Mouse (Mus musculus): ENCODE results near the gene Slc8a1. TPM values are rescaled to one million over a fixed set of nuclear protein-coding genes. Genes with fewer than 3 reads are reported as not detected.

Gene Slc8a1
- total and polyA plus RNA-seq, 3 experiments: 0.11 TPM; not detected in 2

DNA sequence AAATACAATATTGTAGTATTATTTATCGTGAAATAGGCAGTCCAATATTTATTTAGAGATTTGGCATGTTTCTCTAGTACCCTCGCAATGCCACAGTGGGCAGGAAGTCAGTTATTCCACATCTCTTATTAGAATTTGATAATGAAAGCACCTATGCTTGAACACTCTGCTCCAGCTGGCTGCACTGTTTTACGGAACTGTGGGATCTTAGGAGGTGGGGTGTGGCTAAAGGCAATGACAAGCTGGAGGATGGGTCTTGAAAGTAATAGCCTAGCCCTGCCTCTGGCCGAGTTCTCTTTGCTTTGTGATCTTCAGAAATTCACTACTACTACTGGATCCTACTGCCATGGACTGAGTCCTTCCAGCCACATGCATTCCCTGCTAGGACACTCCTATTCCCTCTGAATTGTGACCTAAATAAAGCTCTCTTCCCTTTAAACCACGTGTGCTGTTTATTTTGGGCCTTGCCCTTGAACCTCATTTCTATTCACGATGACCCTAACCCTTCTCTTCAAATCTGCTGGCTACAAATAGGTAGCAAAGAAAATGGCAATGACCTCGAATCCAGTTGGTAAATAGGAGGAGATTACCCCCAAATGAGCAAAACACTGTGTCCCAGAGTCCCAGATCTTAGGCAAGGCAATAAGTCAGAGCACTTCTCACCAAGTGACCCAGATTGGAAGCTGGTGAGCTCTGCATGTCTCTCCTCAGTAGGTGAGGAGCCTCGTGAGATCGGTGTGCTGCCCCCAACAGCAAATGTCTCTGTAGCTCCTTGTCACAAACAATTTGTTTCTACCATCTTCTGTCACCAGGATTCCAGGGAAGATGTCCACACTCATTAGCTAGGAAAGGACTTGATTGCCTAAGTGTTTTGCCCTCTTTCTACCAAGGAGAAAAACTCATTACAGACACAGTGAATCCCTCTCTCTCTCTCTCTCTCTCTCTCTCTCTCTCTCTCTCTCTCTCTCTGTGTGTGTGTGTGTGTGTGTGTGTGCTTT is 199.7 kb downstream of the Slc8a1 start:
- TF ChIP-seq POLR2AphosphoS5 (IDR thresholded peaks at IDR 0.05; ENCODE audit: insufficient replicate concordance, low read depth, low read length) (no peak), GATA1 (IDR thresholded peaks at IDR 0.05; ENCODE audit: borderline replicate concordance, low read length) (no peak), TAL1 (conservative IDR thresholded peaks at IDR 0.05; ENCODE audit: low read depth, low read length) (no peak), CTCF (IDR thresholded peaks at IDR 0.05; ENCODE audit: low read depth, low read length) (no peak), GATA2 (IDR thresholded peaks at IDR 0.05; ENCODE audit: borderline replicate concordance, low read depth, low read length) (no peak)
- DNase-seq (ENCODE audit: low spot score) (no peak), ATAC-seq (ENCODE audit: extremely low read depth, insufficient number of reproducible peaks, low FRiP score, poor library complexity, severe bottlenecking) (no peak)

GRCm38 (mm10) chr17:81536093-81536492 is 202.1 kb downstream of the Slc8a1 start:
- no peak for DNase-seq (ENCODE audit: low spot score)
- no peak for TF ChIP-seq GATA2 (IDR thresholded peaks at IDR 0.05; ENCODE audit: borderline replicate concordance, low read depth, low read length)
- TF ChIP-seq POLR2AphosphoS5 (IDR thresholded peaks at IDR 0.05; ENCODE audit: insufficient replicate concordance, low read depth, low read length): no peak
- TF ChIP-seq CTCF (IDR thresholded peaks at IDR 0.05; ENCODE audit: low read depth, low read length): no peak
- TF ChIP-seq TAL1 (conservative IDR thresholded peaks at IDR 0.05; ENCODE audit: low read depth, low read length): no peak
- no peak for TF ChIP-seq GATA1 (IDR thresholded peaks at IDR 0.05; ENCODE audit: borderline replicate concordance, low read length)
- no peaks in the 10 kb centered on the region for H3K27me3 ChIP-seq (ENCODE audit: insufficient read depth, low read length)
- ATAC-seq (ENCODE audit: extremely low read depth, insufficient number of reproducible peaks, low FRiP score, poor library complexity, severe bottlenecking): no peak
- H3K36me3 ChIP-seq (replicated peaks): no peaks in the 10 kb centered on the region
- no peaks in the 10 kb centered on the region for H3K4me1 ChIP-seq (ENCODE audit: insufficient read depth, low read depth, low read length)
- H3K9me3 ChIP-seq (replicated peaks): no peaks in the 10 kb centered on the region
- H3K4me3 ChIP-seq (ENCODE audit: low read depth, low read length): no peak overlapping the region

More for the DNA sequence above, 199.7 kb downstream of the Slc8a1 start:
- H3K4me1 ChIP-seq (ENCODE audit: insufficient read depth, low read depth, low read length): no peaks in the 10 kb centered on the region
- no peaks in the 10 kb centered on the region for H3K36me3 ChIP-seq (replicated peaks)
- no peaks in the 10 kb centered on the region for H3K27me3 ChIP-seq (ENCODE audit: insufficient read depth, low read length)
- peaks cover 6% of the 10 kb centered on the region; the same call in 1 of the 2 replicates for H3K9me3 ChIP-seq (replicated peaks)
- no peak overlapping the region for H3K4me3 ChIP-seq (ENCODE audit: low read depth, low read length)

DNA sequence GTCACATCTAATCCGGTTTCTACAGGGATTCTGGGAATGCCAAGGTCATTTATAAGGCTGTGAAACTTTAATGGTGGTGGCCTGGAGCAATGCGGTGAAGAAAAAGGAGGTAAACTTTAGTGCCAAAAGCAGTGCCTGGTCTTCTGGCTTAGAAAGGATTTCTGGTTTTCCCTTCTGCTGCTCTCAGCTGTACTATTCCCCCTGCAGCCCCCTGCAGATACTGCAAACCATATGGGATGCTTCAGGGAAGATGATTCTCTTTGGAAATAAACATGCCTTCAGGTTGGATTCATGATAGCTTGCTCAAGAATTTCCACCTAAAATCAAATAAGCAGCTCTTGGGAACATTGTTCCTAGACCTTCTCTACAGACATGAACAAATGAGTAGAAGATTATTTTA is 208.3 kb downstream of the Slc8a1 start:
- H3K9me3 ChIP-seq (replicated peaks): 0 out of 2 replicates have a peak, but pooled peaks cover 2% of the 10 kb centered on the region
- TF ChIP-seq GATA1 (IDR thresholded peaks at IDR 0.05; ENCODE audit: borderline replicate concordance, low read length) (no peak), CTCF (IDR thresholded peaks at IDR 0.05; ENCODE audit: low read depth, low read length) (no peak), TAL1 (conservative IDR thresholded peaks at IDR 0.05; ENCODE audit: low read depth, low read length) (no peak), GATA2 (IDR thresholded peaks at IDR 0.05; ENCODE audit: borderline replicate concordance, low read depth, low read length) (no peak), POLR2AphosphoS5 (IDR thresholded peaks at IDR 0.05; ENCODE audit: insufficient replicate concordance, low read depth, low read length) (no peak)
- DNase-seq (ENCODE audit: low spot score) (no peak), ATAC-seq (ENCODE audit: extremely low read depth, insufficient number of reproducible peaks, low FRiP score, poor library complexity, severe bottlenecking) (no peak)
- H3K27me3 ChIP-seq (ENCODE audit: insufficient read depth, low read length): no peaks in the 10 kb centered on the region
- H3K36me3 ChIP-seq (replicated peaks): no peaks in the 10 kb centered on the region
- H3K4me1 ChIP-seq (ENCODE audit: insufficient read depth, low read depth, low read length): no peaks in the 10 kb centered on the region
- H3K4me3 ChIP-seq (ENCODE audit: low read depth, low read length): no peak overlapping the region

DNA sequence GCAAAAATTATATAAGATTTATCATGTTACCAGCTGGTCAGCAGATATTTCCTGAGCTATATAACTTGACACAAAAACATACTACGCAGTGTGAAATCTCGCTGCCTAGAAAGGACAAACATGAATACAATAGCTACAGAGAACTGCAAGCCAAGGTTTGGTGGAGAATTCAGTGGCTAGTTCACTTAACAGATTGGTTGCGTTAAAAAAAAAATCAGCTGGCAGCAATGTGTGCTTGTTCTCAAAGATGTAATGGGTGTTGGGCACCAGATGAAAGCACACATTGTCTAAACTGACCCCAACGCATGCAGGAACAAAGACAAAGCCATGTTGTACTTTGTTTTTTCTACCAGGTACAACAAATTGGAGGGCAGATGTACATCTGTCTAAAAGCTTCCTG is 209.2 kb downstream of the Slc8a1 start:
- TF ChIP-seq GATA1 (IDR thresholded peaks at IDR 0.05; ENCODE audit: borderline replicate concordance, low read length) (no peak), POLR2AphosphoS5 (IDR thresholded peaks at IDR 0.05; ENCODE audit: insufficient replicate concordance, low read depth, low read length) (no peak), TAL1 (conservative IDR thresholded peaks at IDR 0.05; ENCODE audit: low read depth, low read length) (no peak), GATA2 (IDR thresholded peaks at IDR 0.05; ENCODE audit: borderline replicate concordance, low read depth, low read length) (no peak), CTCF (IDR thresholded peaks at IDR 0.05; ENCODE audit: low read depth, low read length) (no peak)
- DNase-seq (ENCODE audit: low spot score): no peak
- Histone ChIP-seq H3K36me3 (replicated peaks) (no peaks in the 10 kb centered on the region), H3K4me1 (ENCODE audit: insufficient read depth, low read depth, low read length) (no peaks in the 10 kb centered on the region), H3K27me3 (ENCODE audit: insufficient read depth, low read length) (no peaks in the 10 kb centered on the region), H3K9me3 (replicated peaks) (0 out of 2 replicates have a peak, but pooled peaks cover 7% of the 10 kb centered on the region), H3K4me3 (ENCODE audit: low read depth, low read length) (no peak overlapping the region)
- no peak for ATAC-seq (ENCODE audit: extremely low read depth, insufficient number of reproducible peaks, low FRiP score, poor library complexity, severe bottlenecking)

GRCm38 (mm10) chr17:81526463-81526862 is 211.7 kb downstream of the Slc8a1 start:
- 0 out of 2 replicates have a peak, but pooled peaks cover 7% of the 10 kb centered on the region for H3K9me3 ChIP-seq (replicated peaks)
- no peak overlapping the region for H3K4me3 ChIP-seq (ENCODE audit: low read depth, low read length)
- no peaks in the 10 kb centered on the region for H3K36me3 ChIP-seq (replicated peaks)
- DNase-seq (ENCODE audit: low spot score) (no peak), ATAC-seq (ENCODE audit: extremely low read depth, insufficient number of reproducible peaks, low FRiP score, poor library complexity, severe bottlenecking) (no peak)
- H3K4me1 ChIP-seq (ENCODE audit: insufficient read depth, low read depth, low read length): no peaks in the 10 kb centered on the region
- no peak for TF ChIP-seq GATA2 (IDR thresholded peaks at IDR 0.05; ENCODE audit: borderline replicate concordance, low read depth, low read length)
- TF ChIP-seq POLR2AphosphoS5 (IDR thresholded peaks at IDR 0.05; ENCODE audit: insufficient replicate concordance, low read depth, low read length): no peak
- TF ChIP-seq GATA1 (IDR thresholded peaks at IDR 0.05; ENCODE audit: borderline replicate concordance, low read length): no peak
- no peak for TF ChIP-seq TAL1 (conservative IDR thresholded peaks at IDR 0.05; ENCODE audit: low read depth, low read length)
- no peak for TF ChIP-seq CTCF (IDR thresholded peaks at IDR 0.05; ENCODE audit: low read depth, low read length)
- H3K27me3 ChIP-seq (ENCODE audit: insufficient read depth, low read length): no peaks in the 10 kb centered on the region

DNA sequence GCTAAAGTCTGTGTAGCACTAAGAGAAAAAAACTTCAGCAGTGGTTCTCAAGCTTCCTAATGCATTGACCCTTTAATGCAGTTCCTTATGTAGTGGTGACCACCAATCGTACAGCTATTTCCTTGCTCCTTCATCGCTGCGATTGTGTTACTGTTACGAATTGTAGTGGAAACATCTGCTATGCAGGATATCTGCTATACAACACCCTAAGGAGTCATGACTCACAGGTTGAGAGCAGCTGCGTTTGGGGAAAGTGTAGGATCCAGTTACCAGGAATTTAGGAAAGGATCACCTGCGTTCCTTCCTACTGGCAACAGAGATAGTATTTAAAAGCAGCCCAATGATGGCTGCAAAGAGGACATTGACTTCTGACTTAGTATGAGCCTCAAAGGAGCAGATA is 213.4 kb downstream of the Slc8a1 start:
- H3K4me1 ChIP-seq (ENCODE audit: insufficient read depth, low read depth, low read length): no peaks in the 10 kb centered on the region
- no peak overlapping the region for H3K4me3 ChIP-seq (ENCODE audit: low read depth, low read length)
- no peak for TF ChIP-seq POLR2AphosphoS5 (IDR thresholded peaks at IDR 0.05; ENCODE audit: insufficient replicate concordance, low read depth, low read length)
- no peak for TF ChIP-seq GATA2 (IDR thresholded peaks at IDR 0.05; ENCODE audit: borderline replicate concordance, low read depth, low read length)
- TF ChIP-seq GATA1 (IDR thresholded peaks at IDR 0.05; ENCODE audit: borderline replicate concordance, low read length): no peak
- no peak for TF ChIP-seq TAL1 (conservative IDR thresholded peaks at IDR 0.05; ENCODE audit: low read depth, low read length)
- no peak for TF ChIP-seq CTCF (IDR thresholded peaks at IDR 0.05; ENCODE audit: low read depth, low read length)
- ATAC-seq (ENCODE audit: extremely low read depth, insufficient number of reproducible peaks, low FRiP score, poor library complexity, severe bottlenecking) (no peak), DNase-seq (ENCODE audit: low spot score) (no peak)
- no peaks in the 10 kb centered on the region for H3K36me3 ChIP-seq (replicated peaks)
- no peaks in the 10 kb centered on the region for H3K27me3 ChIP-seq (ENCODE audit: insufficient read depth, low read length)
- 0 out of 2 replicates have a peak, but pooled peaks cover 6% of the 10 kb centered on the region for H3K9me3 ChIP-seq (replicated peaks)
